Mouse (Mus musculus) forebrain, embryonic 12.5 days (tissue): ENCODE measurements around the gene Arf1. TPM values are rescaled to one million over a fixed set of nuclear protein-coding genes. Genes with fewer than 3 reads are reported as not detected.

Source experiments
- ATAC-seq: fragments of 200-750 bp; cut with Nextera tagmentation; 2 replicates; pipeline ENCODE4 v1.8.0; 2017; ENCODE audit warnings: moderate TSS enrichment; ENCODE audit not compliant: low FRiP score
- H3K27ac ChIP-seq: fragments of 300-500 bp; sonication (generic); 2 replicates; pipeline ENCODE4 v1.5.1; 2016; ENCODE audit warnings: mild to moderate bottlenecking
- H3K27me3 ChIP-seq: fragments of 300-500 bp; sonication (generic); 2 replicates; pipeline ENCODE4 v1.6.1; 2016; ENCODE audit warnings: mild to moderate bottlenecking
- H3K36me3 ChIP-seq: fragments of 300-500 bp; sonication (generic); replicated peaks from 2 replicates; pipeline ENCODE4 v1.6.1; 2016; ENCODE audit warnings: mild to moderate bottlenecking
- H3K4me1 ChIP-seq: fragments of 300-500 bp; sonication (generic); 2 replicates; pipeline ENCODE4 v1.6.1; 2016
- H3K4me2 ChIP-seq: fragments of 300-500 bp; sonication (generic); 2 replicates; pipeline ENCODE4 v1.6.1; 2016; ENCODE audit warnings: mild to moderate bottlenecking, moderate library complexity
- H3K4me3 ChIP-seq: fragments of 300-500 bp; sonication (generic); replicated peaks from 2 replicates; pipeline ENCODE4 v1.5.1; 2016; ENCODE audit warnings: mild to moderate bottlenecking
- H3K9ac ChIP-seq: fragments of 300-500 bp; sonication (generic); 2 replicates; pipeline ENCODE4 v1.6.1; 2016; ENCODE audit warnings: mild to moderate bottlenecking
- H3K9me3 ChIP-seq: fragments of 300-500 bp; sonication (generic); 2 replicates; pipeline ENCODE4 v1.6.1; 2016
- WGBS: fragments of 180-500 bp; shearing (Covaris S2); methylation state at CpG from one replicate; pipeline ENCODE4 v1.1.7; 2016; 5-methylcytosine and 5-hydroxymethylcytosine counted together
- polyA plus RNA-seq: library from polyadenylated mRNA; unstranded; fragments of >200 nt; fragmentation: Nextera tagmentation; extraction: Ambion mirVana; gene quantifications from 2 replicates; pipeline ENCODE4 v1.2.1, GENCODE M21; 2016

Gene Arf1
- polyA plus RNA-seq, 1 experiment from 2014 or later, result 539 TPM

DNA sequence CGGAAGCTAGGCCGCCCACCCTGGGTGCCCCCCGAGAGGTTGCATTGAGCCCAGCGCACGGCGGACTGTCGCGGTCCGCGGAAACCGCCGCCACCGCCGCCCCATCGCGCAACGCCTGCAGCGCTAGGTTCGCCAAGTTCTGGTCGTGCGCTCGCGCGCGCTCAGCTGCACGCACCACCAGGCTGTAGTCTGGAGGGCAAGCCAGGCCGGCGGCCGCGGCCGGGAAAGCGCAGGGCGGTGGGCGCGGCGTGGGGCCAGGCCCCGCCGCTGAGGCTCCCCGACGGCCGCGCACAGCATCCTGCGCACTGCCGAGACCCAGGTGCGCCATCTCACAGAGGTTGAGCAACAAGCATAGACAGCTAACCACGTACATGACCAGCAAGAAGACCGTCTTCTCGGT is 51.6 kb downstream of the Arf1 start:
- no peak overlapping the region for H3K9ac ChIP-seq
- H3K4me1 ChIP-seq, result 0 out of 2 replicates have a peak, but pooled peaks cover 3% of the 10 kb centered on the region
- no peaks in the 10 kb centered on the region for H3K9me3 ChIP-seq
- H3K27me3 ChIP-seq, result peaks cover 80% of the 10 kb centered on the region
- no peak for ATAC-seq
- H3K36me3 ChIP-seq, result no peaks in the 10 kb centered on the region
- H3K27ac ChIP-seq, result no peak overlapping the region
- H3K4me3 ChIP-seq, result peak overlapping the region; percentile 10; the same call in 1 of the 2 replicates
- 4% methylated on average over 48 of the region's 48 CpGs for WGBS
- H3K4me2 ChIP-seq, result no peak overlapping the region

DNA sequence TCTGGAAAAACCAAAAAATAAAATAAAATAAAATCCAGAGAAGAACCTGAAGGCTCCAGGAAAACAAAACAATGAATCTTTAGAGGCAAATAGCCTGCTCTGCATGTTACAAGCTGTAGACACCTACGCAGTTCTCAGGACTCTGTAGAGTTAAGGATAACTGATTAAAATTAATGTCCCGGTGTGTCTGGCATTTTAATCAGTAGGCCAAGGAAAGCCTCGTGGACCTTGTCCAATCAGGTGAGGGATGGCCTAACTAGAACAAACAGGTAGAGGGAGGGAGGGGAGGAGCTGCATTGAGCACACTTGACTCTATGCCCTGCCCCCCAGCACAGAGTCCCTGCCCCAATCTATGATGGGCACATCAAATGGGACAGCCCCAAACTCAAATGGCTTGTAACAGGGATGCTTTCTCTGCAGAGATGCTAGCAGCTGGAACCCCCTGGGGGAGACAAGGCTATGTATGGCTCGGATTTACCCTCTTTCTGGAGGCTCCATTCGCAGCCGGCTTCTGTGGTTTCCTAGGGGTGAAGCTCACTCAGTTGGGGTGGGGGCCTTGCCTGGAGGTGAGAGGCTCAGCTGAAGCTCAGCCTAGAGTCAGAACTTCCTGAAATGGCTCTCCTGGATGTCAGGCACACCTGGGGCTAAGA is 53.8 kb downstream of the Arf1 start:
- no peak for ATAC-seq
- Histone ChIP-seq H3K4me2 (no peak overlapping the region), H3K9me3 (no peaks in the 10 kb centered on the region), H3K27me3 (peaks cover 80% of the 10 kb centered on the region), H3K9ac (no peak overlapping the region), H3K36me3 (no peaks in the 10 kb centered on the region), H3K4me1 (0 out of 2 replicates have a peak, but pooled peaks cover 3% of the 10 kb centered on the region), H3K4me3 (no peak overlapping the region), H3K27ac (no peak overlapping the region)
- WGBS, result 59% methylated on average over 6 of the region's 6 CpGs

DNA sequence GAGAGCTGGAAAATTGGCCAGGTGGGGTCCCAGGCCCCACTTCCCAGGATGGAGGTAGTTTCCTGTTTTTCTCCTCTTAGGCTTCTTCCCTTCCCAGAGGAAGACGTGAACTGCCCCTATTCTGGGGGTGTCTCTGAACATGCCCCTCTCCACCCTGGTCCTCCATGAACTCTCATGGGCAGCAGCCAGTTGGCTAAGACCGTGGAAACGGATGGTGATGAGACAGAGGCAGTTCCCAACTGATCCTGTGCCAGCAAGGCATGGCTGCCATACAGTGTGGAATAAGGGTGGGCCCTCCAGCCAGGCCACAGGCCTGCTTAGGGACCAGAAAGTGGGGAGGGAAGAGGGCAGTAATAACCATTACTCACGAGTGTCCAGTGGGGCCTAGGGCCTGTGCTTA is 57.5 kb downstream of the Arf1 start:
- Histone ChIP-seq H3K36me3 (no peaks in the 10 kb centered on the region), H3K4me1 (no peaks in the 10 kb centered on the region), H3K27me3 (peaks cover 42% of the 10 kb centered on the region), H3K9me3 (no peaks in the 10 kb centered on the region), H3K27ac (no peak overlapping the region), H3K4me2 (no peak overlapping the region), H3K4me3 (no peak overlapping the region), H3K9ac (no peak overlapping the region)
- ATAC-seq, result no peak
- 64% methylated on average over 4 of the region's 4 CpGs for WGBS

DNA sequence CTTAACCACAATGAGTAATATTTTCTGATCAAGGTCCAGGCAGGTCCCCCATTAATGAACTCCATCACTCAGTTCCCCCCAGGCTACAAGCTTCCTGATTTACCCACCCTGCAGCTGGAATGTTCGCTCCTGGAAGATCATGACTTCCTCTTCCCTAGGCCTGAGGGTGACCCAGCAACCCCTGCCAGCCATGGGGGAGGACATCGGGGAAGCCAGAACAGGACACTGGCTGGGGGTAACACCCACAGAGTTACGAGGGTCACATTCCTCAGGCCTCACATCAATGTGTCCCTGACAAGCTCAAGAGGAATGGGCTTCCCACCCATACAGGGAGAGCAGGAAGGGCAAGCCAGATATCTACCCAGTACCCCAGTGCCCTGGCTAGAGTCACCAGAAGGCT is 58.3 kb downstream of the Arf1 start:
- H3K27ac ChIP-seq, result no peak overlapping the region
- no peak for ATAC-seq
- no peak overlapping the region for H3K4me2 ChIP-seq
- peaks cover 35% of the 10 kb centered on the region for H3K27me3 ChIP-seq
- WGBS, result 86% methylated on average over 3 of the region's 3 CpGs
- no peaks in the 10 kb centered on the region for H3K4me1 ChIP-seq
- H3K36me3 ChIP-seq, result no peaks in the 10 kb centered on the region
- no peak overlapping the region for H3K4me3 ChIP-seq
- no peak overlapping the region for H3K9ac ChIP-seq
- H3K9me3 ChIP-seq, result no peaks in the 10 kb centered on the region

DNA sequence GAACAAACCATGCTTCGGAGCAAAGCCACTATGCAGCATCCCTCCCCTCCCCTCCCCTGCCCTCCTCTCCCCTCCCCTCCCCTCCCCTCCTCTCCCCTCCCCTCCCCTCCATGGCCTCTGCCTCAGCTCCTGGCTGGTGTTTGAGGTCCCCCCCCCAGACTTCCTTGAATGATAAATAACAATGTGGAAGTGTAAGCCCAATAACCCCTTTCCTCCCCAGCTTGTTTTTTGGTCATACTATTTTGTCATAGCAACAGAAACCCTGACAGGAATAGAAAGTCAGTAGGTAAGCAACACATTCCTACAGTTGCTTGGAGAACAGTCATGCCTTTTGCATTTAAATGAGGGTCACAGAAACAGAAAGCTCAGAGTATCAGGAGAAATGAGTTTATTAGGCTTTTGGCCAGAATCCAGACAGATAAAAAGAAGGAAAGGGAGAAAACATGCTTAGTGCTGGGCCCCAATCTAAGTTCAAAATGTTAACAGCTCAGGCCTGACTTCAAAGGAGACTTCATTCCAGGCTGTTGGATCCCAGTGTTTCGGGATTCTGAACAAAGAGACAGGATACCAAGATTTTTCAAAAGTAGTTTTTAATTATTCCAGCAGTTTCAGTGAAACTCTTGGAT is 62.3 kb downstream of the Arf1 start:
- Histone ChIP-seq H3K4me2 (no peak overlapping the region), H3K27me3 (peaks cover 4% of the 10 kb centered on the region; the same call in 1 of the 2 replicates), H3K4me3 (no peak overlapping the region), H3K4me1 (peaks cover 14% of the 10 kb centered on the region), H3K9me3 (no peaks in the 10 kb centered on the region), H3K9ac (no peak overlapping the region), H3K36me3 (no peaks in the 10 kb centered on the region), H3K27ac (no peak overlapping the region)
- no peak for ATAC-seq
- WGBS, result 83% methylated on average over 2 of the region's 2 CpGs

DNA sequence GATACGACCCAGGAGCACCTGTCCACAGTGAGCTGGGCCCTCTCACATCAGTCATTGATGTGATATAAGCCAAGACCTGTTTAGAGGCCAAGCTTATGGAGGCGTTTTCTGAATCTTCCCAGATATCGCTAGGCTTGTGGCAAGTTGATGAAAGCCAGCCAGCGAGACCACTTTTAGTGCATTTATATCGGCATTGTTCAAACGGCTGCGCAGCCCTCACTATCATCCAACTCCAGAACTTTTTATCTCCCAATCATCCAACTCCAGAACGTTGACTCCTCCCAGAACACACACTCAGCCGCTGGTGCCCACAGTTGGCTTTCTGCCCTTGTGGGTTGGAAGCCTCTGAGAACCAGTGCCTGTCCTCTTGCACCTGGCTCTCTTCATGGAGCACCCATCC is 63.7 kb downstream of the Arf1 start:
- Histone ChIP-seq H3K4me1 (peaks cover 14% of the 10 kb centered on the region), H3K36me3 (no peaks in the 10 kb centered on the region), H3K27me3 (no peaks in the 10 kb centered on the region; the same call in 1 of the 2 replicates), H3K4me2 (peak overlapping the region; percentile 61), H3K9ac (no peak overlapping the region), H3K4me3 (peak overlapping the region; percentile 83; the same call in 1 of the 2 replicates), H3K27ac (peak overlapping the region; percentile 99; the same call in 1 of the 2 replicates), H3K9me3 (no peaks in the 10 kb centered on the region)
- no peak for ATAC-seq
- WGBS, result 86% methylated on average over 9 of the region's 9 CpGs

DNA sequence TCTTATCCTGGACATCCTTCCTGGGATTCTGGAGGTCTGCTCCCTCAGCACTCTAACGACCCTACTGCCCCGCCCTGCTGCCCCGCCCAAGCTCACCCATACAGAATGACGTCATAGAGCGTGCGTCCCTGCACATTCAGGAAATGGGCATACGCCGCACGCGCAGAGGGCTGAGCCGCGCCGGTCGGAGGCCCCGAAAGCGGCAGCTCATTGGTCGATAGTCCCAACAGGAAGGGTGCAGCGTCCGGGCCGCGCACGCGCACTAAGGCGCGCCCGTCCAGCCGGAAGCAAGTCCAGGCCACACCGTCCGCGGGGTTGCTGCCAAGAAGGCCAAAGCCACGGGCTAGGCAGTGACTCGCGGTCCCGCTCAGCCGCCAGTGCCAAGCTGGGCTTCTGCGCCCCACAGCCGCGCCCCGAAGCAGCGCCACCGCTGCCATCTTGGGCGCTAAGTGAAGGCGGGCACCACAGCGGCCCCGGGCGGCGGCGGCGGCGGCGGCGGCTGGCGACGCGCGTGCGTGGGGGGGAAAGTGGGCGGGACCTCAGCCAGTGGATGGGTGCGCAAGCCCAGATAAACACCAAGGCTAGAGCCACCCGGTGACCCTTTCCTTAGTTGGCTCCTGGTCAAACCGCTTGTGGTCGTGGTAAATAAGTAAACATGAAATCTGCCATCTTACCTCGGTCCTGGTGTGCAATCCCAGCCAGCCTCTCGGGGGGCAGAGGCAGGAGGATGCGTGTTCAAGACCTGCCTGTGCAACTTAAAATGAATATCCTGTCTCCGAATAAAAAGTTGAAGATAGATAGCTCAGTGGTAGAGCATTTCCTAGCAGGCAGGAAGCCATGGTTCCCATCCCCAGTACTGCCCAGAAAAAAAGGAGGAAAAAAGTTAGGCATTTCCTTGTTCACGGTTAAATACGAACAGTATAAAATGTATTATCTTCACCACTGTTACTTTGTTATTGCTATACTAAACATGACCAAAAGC is 64.5 kb downstream of the Arf1 start, which contains the start of gene Iba57:
Gene Iba57 (minus strand): TSS at position 485 of the 982 bp plus-strand sequence.
- peaks cover 14% of the 10 kb centered on the region for H3K4me1 ChIP-seq
- H3K36me3 ChIP-seq, result peaks cover 3% of the 10 kb centered on the region; the same call in 1 of the 2 replicates
- H3K9ac ChIP-seq, result peak within 1 kb of the TSS; percentile 83
- WGBS, result 4% methylated on average over 68 of the region's 68 CpGs
- peak within 1 kb of the TSS; percentile 99 for H3K27ac ChIP-seq
- H3K4me2 ChIP-seq, result peak within 1 kb of the TSS; percentile 61
- ATAC-seq, result peak; percentile 99
- H3K27me3 ChIP-seq, result no peaks in the 10 kb centered on the region; the same call in 1 of the 2 replicates
- peak within 1 kb of the TSS; percentile 83 for H3K4me3 ChIP-seq
- no peaks in the 10 kb centered on the region for H3K9me3 ChIP-seq

DNA sequence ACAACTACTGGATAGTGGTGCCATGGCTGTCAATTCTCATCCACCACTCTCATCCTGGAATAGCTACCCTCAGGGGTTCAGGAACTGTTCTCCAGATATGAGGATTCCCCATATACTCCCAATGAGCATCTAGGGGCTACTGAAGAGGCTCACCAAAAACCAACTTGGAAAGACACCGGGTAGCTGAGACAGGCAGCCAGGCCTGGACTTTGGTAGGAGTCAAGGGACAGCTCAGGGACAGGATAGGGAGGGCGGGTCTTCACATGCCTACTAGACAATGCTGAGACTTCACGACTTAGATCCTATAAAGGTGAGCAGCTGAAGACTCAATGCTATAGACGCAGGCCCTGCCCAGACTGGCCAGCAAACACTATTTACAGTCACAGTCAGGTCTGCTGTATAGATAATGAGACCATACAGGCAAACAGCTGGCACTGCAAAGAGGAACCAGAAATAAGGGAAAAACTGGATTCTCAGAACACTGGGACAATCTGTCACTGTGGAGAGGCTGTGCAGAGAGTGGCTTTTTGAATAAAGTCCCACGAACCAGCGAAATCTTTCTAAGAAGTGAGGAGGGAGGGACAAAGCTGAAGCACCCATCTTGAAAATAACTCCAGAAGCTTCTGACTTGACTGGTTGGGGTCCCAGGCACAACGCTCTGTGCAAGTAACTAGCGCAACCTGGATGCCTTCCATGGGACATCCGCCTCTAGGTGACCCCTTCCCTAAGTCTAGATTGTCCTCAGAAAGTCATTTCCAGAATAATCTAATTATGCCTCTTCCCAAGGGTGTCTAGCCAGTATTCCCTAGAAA is 65.4 kb downstream of the Arf1 start:
- peaks cover 10% of the 10 kb centered on the region for H3K36me3 ChIP-seq
- peak overlapping the region; percentile 61 for H3K4me2 ChIP-seq
- H3K4me3 ChIP-seq, result peak overlapping the region; percentile 83
- 61% methylated on average over 9 of the region's 9 CpGs for WGBS
- H3K27ac ChIP-seq, result peak overlapping the region; percentile 99; the same call in 1 of the 2 replicates
- no peaks in the 10 kb centered on the region for H3K9me3 ChIP-seq
- H3K4me1 ChIP-seq, result peaks cover 14% of the 10 kb centered on the region
- peak; percentile 1; the same call in 1 of the 2 replicates for ATAC-seq
- no peaks in the 10 kb centered on the region for H3K27me3 ChIP-seq
- H3K9ac ChIP-seq, result peak overlapping the region; percentile 48

Other genes starting within 250 kb of the Arf1 start
- gene Obscn, start 91.9 kb downstream of the Arf1 start, polyA plus RNA-seq, result not detected in 2 replicates
- gene Iba57, start 64.5 kb downstream of the Arf1 start, polyA plus RNA-seq, result 5.9 and 6.6 TPM in 2 replicates
- gene Gjc2, start 45.1 kb downstream of the Arf1 start, polyA plus RNA-seq, result 0.09 and 0.26 TPM in 2 replicates
- gene Guk1, start 36.1 kb downstream of the Arf1 start, polyA plus RNA-seq, result 83.4 and 95.5 TPM in 2 replicates
- gene Mrpl55, start 25.8 kb downstream of the Arf1 start, polyA plus RNA-seq, result 88.9 and 93.6 TPM in 2 replicates
- gene 2310033P09Rik, start 19.9 kb downstream of the Arf1 start, polyA plus RNA-seq, result 36.2 and 38.4 TPM in 2 replicates
- 4.9 and 6.8 TPM in 2 replicates for gene Wnt3a, start 62.5 kb upstream of the Arf1 start, polyA plus RNA-seq
- gene Wnt9a, start 78.7 kb upstream of the Arf1 start, polyA plus RNA-seq, result 4.9 and 5.3 TPM in 2 replicates
- not detected in 2 replicates for gene Prss38, start 147.4 kb upstream of the Arf1 start, polyA plus RNA-seq
- gene Jmjd4, start 221.8 kb upstream of the Arf1 start, polyA plus RNA-seq, result 13.3 and 15.6 TPM in 2 replicates
- 169 and 173 TPM in 2 replicates for gene Snap47, start 222.9 kb upstream of the Arf1 start, polyA plus RNA-seq
- 11.6 and 12.2 TPM in 2 replicates for gene Zfp867, start 244.2 kb upstream of the Arf1 start, polyA plus RNA-seq